Comparison of ENCODE assay signal across 8 mouse cellular contexts in the genomic region with DNA sequence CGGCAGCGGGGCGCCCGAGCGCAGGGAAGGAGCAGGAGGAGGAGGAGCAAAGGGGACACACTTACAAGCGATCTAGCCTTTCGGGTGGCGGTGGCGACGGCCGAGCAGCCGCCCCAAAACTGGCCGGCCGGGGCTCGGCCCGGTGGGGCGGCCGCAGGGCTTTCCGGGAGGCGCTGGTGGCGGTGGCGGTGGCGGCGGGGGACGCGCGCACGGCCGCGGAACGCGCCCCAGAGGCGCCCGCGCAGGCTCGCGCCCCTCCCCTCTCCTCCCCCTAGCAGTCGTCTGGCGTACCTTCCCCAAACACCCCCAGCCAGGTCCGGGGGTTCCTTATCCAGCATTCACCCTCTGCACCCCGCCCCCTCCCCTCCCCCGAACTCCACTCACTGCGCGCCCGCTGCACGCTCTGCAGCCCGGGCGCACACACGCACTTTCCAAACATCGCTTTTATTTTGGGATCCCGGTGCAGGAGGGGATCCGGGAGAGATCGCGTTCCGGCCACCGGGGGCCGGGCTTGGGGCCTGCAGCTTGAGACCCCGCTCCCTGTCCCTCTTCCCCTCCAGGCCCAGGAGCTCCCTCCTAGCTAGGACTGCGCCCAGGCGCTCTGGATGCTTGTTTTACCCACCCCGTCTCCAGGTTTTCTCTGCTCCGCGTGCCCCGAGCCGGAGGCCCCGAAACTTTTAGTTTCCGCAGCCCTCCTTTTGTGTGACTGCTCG. TPM values are rescaled to one million over a fixed set of nuclear protein-coding genes. Genes with fewer than 3 reads are reported as not detected.
DNase-seq lines count a peak whose midpoint lies in the region; ATAC-seq and TF ChIP-seq lines count a peak whose summit lies in the region.

No protein-coding gene starts in this region.

- TF ChIP-seq POLR2A in brain, embryonic 14.5 days (IDR thresholded peaks at IDR 0.05; ENCODE audit: borderline replicate concordance, extremely low read depth, insufficient read depth, insufficient read length, poor library complexity, severe bottlenecking): 0 out of 2 replicates have a peak, but pooled peaks have one; percentile 24

- DNase-seq in NIH3T3 (ENCODE audit: low read depth): peak; percentile 80
- peak; percentile 92 for DNase-seq in brain, embryonic 14.5 days (ENCODE audit: low read depth)
- DNase-seq in forelimb bud, embryonic 11.5 days (ENCODE audit: low read depth, low spot score): peak; percentile 85
- peak; percentile 20 to 74 for DNase-seq in layer of hippocampus, postnatal 36 days
- DNase-seq in right cerebral cortex, postnatal 14 days: peak; percentile 35

- TF ChIP-seq CTCF in brain, embryonic 14.5 days (IDR thresholded peaks at IDR 0.05; ENCODE audit: borderline replicate concordance, extremely low read depth, insufficient read depth, insufficient read length): no peak

- peak; percentile 25 to 40; a peak in 2 of 4 replicates for ATAC-seq in hematopoietic stem cell, adult 5-6 weeks (replicated peaks in 1 of 2; ENCODE audit: insufficient read depth in 1 of 2, low FRiP score in 2 of 2, low TSS enrichment in 1 of 2, low read depth in 1 of 2, poor library complexity in 2 of 2, severe bottlenecking in 2 of 2)
- ATAC-seq in megakaryocyte progenitor cell, adult 5-6 weeks (replicated peaks; ENCODE audit: poor library complexity): peak; percentile 27
- no peak for ATAC-seq in erythroid progenitor cell, adult 5-6 weeks (replicated peaks; ENCODE audit: low FRiP score, poor library complexity, severe bottlenecking)

RNA-seq across cellular contexts. Expression of a gene that starts 0.4 kb away (rescaled TPM):
- polyA plus RNA-seq in brain, embryonic 14.5 days (2012; rRNA removed): 237 and 262 TPM in 2 replicates
- total RNA-seq in hematopoietic stem cell, adult 5-6 weeks (2017): 17.0 and 19.8 TPM in 2 replicates
- 10 to 100 TPM; 59.1 to 61.5 TPM for total RNA-seq in layer of hippocampus, postnatal 36 days (2021)
- total RNA-seq in megakaryocyte progenitor cell, adult 5-6 weeks (2015): 9.0 and 15.0 TPM in 2 replicates
- total RNA-seq in megakaryocyte progenitor cell, adult 5-6 weeks (2017): 4.2 and 7.1 TPM in 2 replicates
- 2.2 and 6.7 TPM in 2 replicates for total RNA-seq in erythroid progenitor cell, adult 5-6 weeks (2015; ENCODE audit: low replicate concordance)
- 1.2 and 1.8 TPM in 2 replicates for total RNA-seq in erythroid progenitor cell, adult 5-6 weeks (2017; ENCODE audit: low replicate concordance)

Comparison
In these comparisons a context has a peak if more than half of its experiments do, and no peak if none do; other contexts are left out.
1. DNase-seq: peak in every context shown above with its lines; median percentile 92 in brain, embryonic 14.5 days; 85 in forelimb bud, embryonic 11.5 days; 80 in NIH3T3; 47 in layer of hippocampus, postnatal 36 days; 35 in right cerebral cortex, postnatal 14 days.